Mouse (Mus musculus) monocyte, adult 2 months (primary cell): Measurements from ENCODE around the gene Id2.

Experiments
- DNase-seq, 2 experiments: peaks; one replicate each; pipeline ENCODE4 v3.0.0; 2022; ENCODE audit warnings: low spot score in 2 of 2, low read depth in 1 of 2

The Id2 gene

DNA sequence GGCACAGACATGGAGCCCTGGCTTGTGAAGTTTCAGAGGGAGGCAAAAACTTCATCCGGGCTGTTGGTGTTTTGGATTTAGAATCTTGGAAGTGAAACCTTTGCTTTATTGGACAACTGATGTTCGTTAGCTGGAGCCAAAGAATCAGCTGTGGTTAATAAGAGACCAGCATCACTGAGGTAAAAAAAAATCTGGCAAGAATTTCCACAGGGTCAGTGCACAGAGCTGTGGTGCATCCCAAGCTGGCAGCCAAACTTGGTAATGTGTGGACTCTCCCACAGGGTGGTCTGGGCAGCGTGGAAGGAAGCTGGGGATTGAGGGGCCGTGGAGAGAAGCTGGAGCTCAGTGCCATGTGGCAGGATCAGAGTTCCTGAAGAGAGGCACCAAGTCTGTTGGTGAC, 10.0 kb downstream of the Id2 start:
- no peak for DNase-seq

GRCm38 (mm10) chr12:25083260-25084178, 13.4 kb downstream of the Id2 start:
- no peak for DNase-seq

DNA sequence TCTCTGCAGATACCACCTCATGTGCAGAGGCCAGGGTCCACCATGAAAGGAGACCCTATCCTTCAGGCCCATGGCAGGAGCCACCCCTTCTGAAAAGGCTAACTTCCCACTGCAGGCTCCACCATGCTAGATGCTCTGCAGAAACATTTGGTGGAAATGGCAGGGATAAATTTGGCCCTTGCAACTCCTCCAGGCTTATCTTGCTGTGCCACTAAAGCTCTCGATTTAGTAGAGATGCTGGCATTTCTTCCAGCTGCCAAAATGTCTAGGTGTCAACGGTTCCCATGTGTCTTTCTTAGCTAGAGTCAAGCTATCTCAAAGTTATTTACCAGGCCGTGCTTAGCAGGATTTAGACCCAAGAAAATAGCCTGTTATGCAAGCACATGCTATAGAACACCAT, 22.6 kb downstream of the Id2 start:
- no peak for DNase-seq

DNA sequence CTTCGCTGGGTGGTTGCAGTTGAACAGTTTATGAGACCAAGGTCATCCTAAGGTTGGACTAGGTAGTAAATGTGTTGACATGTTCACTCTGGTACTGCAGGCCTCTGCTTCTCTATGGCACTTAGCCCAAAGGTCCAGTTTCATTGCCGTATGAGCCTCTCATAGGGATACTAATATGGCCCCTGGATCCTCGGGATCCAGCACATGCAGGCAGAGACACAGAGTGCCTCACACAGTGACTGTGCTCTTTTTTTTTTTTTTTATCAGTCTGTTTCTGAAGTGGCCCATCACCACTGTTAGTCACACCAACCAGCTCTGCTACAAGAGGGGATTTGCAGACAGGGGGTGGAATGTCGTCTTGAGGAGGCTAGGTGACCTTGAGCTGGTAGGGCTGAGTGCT, 23.6 kb downstream of the Id2 start:
- DNase-seq = no peak

- no peak for DNase-seq
Measured at GRCm38 (mm10) chr12:25062264-25062663, 34.7 kb downstream of the Id2 start.

DNA sequence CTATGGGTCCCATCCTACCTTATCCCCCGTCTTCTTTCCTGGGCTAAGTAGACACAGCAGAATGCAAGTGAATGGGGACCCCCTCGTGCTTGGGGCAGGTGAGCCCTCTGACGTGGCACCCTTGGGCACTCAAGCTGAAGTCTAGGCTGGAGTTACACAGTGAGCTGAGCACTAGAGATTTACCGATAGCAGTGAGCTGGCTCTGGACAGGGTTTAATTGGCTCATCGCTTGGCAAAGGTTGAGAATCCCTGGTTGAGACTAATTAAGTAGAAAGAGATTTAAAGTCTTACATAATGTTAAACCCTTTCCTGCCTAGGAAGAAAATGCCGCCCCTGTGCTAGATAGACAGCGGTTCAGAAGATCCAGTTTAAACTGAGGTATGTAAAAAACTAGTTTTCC, 36.0 kb downstream of the Id2 start:
- no peak for DNase-seq

DNA sequence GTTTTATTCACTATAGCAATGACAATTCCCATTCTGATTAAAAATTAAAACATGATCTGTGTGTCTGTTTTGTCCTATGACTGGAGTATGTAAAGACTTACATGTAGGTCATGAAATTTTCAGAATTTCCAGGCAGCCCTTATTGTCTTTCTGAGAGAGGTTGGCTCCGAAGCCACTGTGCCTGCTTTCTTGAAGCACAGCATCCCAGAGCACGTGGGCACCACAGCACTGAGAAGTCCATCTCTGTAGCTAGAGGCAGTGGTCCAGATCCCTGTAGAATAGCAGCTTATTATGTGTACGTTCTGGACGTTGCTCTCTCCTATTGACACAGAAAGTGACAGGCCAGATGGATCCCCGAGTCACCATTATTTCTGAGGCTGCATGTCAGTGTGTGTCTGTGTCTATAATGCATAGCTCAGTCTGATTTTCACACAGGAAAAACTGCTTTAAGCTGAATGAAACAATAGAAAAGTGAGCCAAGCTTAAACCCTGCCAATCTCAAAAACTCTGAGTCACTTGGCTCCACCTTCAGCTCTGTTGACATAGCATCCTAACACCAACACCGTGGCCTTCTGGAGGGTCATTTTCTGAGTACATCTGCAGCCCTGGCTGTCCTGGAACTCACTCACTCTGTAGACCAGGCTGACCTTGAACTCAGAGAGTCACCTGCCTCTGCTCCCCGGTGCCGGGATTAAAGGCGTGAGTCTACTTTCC, 37.3 kb downstream of the Id2 start:
- no peak for DNase-seq

DNA sequence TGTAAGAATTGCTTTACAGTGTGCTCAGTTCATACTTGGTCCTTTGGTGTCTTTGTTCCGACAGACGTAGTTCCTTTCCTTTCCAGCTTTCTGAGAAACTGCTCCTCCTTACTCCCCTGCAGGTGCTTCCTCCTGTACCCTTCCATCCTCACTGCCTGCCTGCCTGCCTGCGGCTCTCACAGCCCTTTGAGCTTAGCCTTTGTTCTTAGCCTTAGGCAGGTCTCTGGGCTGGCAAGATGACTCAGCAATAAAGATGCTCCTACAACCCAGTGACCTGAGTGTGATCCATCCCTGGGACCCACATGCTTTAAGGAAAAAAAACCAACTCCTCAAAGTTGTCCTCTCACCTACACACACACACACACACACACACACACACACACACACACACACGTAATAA, 42.0 kb downstream of the Id2 start:
- DNase-seq = no peak

DNA sequence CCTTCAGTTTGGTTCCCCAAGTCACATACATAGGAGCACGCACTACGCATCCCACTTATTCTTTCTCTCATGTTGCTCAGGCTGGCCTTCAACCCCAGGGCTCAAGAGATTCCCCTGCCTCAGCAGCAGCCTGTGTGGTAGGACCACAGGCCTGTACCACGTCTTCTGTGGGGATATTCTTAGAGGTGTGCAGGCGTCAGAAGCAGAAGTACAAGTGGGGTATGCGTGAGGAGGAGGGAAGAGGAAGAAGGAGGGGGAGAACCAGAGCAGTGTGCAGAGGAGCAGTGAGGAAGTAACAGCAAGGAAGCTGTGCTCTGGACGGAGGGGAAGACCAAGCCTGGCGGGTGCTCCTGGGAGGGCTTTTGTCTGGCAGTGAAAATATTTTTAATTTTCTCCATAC, 42.4 kb downstream of the Id2 start:
- no peak for DNase-seq

DNA sequence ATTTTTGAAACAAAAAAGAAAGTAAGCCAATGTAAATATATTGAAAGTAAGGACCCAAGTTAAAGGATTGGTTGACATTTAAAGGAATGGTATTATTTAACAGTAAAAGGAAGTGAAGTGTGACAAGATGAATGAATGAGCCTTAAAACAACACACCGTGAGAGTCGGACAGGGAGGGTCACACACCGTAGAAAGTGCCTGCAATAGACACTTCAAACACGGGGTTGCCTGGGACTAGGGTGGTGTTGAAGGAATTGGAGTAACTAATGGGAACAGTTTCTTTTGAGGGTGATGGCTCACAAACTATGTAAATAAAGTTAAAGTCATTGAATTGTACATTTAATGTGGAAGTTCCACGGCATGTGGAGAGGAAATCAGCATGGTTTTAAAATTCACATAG, 47.7 kb downstream of the Id2 start:
- DNase-seq = no peak

DNA sequence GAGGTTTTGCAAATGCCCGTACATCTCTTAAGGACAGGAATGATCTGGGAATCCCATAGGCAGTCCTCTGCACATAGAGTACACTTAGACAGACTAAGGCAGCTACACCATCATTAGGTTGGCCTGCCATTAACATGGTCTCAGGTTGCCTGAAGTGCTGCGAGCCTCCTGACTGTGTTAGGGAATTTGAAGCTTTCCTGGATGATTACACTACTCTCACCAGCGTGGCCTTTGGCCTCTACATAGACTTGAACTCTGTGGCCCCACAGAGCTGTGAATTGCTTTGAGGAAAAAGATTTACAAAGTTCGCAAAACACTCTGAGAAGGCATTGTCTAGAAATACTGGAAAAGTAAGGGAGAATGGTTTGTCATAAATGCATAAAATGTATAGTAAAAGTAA, 52.4 kb downstream of the Id2 start:
- DNase-seq = no peak

GRCm38 (mm10) chr12:25044056-25044455, 52.9 kb downstream of the Id2 start:
- DNase-seq = no peak
